Mouse (Mus musculus) forebrain, embryonic 12.5 days (tissue): ENCODE results near the gene Ift81. TPM values are rescaled to one million over a fixed set of nuclear protein-coding genes. Genes with fewer than 3 reads are reported as not detected.
A peak's percentile ranks its signal among the peaks of the same experiment; 100 is the strongest.

ENCODE experiments used
- ATAC-seq: fragments of 200-750 bp; cut with Nextera tagmentation; 2 replicates; pipeline ENCODE4 v1.8.0; 2017; ENCODE audit warnings: moderate TSS enrichment; ENCODE audit not compliant: low FRiP score
- H3K27ac ChIP-seq: fragments of 300-500 bp; sonication (generic); 2 replicates; pipeline ENCODE4 v1.5.1; 2016; ENCODE audit warnings: mild to moderate bottlenecking
- H3K27me3 ChIP-seq: fragments of 300-500 bp; sonication (generic); 2 replicates; pipeline ENCODE4 v1.6.1; 2016; ENCODE audit warnings: mild to moderate bottlenecking
- H3K36me3 ChIP-seq: fragments of 300-500 bp; sonication (generic); replicated peaks from 2 replicates; pipeline ENCODE4 v1.6.1; 2016; ENCODE audit warnings: mild to moderate bottlenecking
- H3K4me1 ChIP-seq: fragments of 300-500 bp; sonication (generic); 2 replicates; pipeline ENCODE4 v1.6.1; 2016
- H3K4me2 ChIP-seq: fragments of 300-500 bp; sonication (generic); 2 replicates; pipeline ENCODE4 v1.6.1; 2016; ENCODE audit warnings: mild to moderate bottlenecking, moderate library complexity
- H3K4me3 ChIP-seq: fragments of 300-500 bp; sonication (generic); replicated peaks from 2 replicates; pipeline ENCODE4 v1.5.1; 2016; ENCODE audit warnings: mild to moderate bottlenecking
- H3K9ac ChIP-seq: fragments of 300-500 bp; sonication (generic); 2 replicates; pipeline ENCODE4 v1.6.1; 2016; ENCODE audit warnings: mild to moderate bottlenecking
- H3K9me3 ChIP-seq: fragments of 300-500 bp; sonication (generic); 2 replicates; pipeline ENCODE4 v1.6.1; 2016
- WGBS: fragments of 180-500 bp; shearing (Covaris S2); methylation state at CpG from one replicate; pipeline ENCODE4 v1.1.7; 2016; 5-methylcytosine and 5-hydroxymethylcytosine counted together
- polyA plus RNA-seq: library from polyadenylated mRNA; unstranded; fragments of >200 nt; fragmentation: Nextera tagmentation; extraction: Ambion mirVana; gene quantifications from 2 replicates; pipeline ENCODE4 v1.2.1, GENCODE M21; 2016

Gene Ift81
- polyA plus RNA-seq, 1 experiment from 2014 or later, result 54.7 TPM

GRCm38 (mm10) chr5:122508861-122509306 lies 105.4 kb downstream of the Ift81 start:
- Histone ChIP-seq H3K4me2 (no peak overlapping the region), H3K36me3 (no peaks in the 10 kb centered on the region), H3K4me3 (no peak overlapping the region), H3K9ac (no peak overlapping the region), H3K9me3 (0 out of 2 replicates have a peak, but pooled peaks cover 3% of the 10 kb centered on the region), H3K4me1 (peaks cover 5% of the 10 kb centered on the region), H3K27ac (no peak overlapping the region), H3K27me3 (no peaks in the 10 kb centered on the region)
- no peak for ATAC-seq
- WGBS, result 85% methylated on average over 11 of the region's 11 CpGs

GRCm38 (mm10) chr5:122507396-122507795 lies 106.9 kb downstream of the Ift81 start:
- H3K27me3 ChIP-seq, result no peaks in the 10 kb centered on the region
- H3K4me2 ChIP-seq, result no peak overlapping the region
- H3K9ac ChIP-seq, result no peak overlapping the region
- no peak for ATAC-seq
- 0 out of 2 replicates have a peak, but pooled peaks cover 3% of the 10 kb centered on the region for H3K9me3 ChIP-seq
- H3K27ac ChIP-seq, result no peak overlapping the region
- no peak overlapping the region for H3K4me3 ChIP-seq
- peaks cover 12% of the 10 kb centered on the region for H3K4me1 ChIP-seq
- no peaks in the 10 kb centered on the region for H3K36me3 ChIP-seq

DNA sequence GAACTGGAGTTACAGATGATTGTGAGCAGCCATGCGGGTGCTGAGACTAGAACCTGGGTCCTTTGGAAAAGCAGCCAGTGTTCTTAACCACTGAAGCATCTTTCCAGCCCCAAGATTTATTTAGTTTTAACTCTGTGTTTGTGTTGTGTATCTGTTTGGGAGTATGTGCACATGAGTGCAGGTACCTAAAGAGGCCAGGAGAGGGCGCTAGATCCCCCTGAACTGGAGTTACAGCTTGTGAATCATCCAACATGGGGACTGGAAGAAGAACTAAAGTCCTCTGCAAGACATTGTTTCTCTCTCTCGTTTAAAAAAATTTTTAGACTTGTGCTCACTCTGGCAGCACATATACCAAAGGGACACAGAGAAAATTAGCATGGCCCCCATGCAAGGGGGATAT lies 107.9 kb downstream of the Ift81 start:
- no peak for ATAC-seq
- WGBS, result 88% methylated on average over 3 of the region's 3 CpGs
- H3K4me2 ChIP-seq, result no peak overlapping the region
- 0 out of 2 replicates have a peak, but pooled peaks cover 3% of the 10 kb centered on the region for H3K9me3 ChIP-seq
- no peak overlapping the region for H3K27ac ChIP-seq
- H3K4me3 ChIP-seq, result no peak overlapping the region
- H3K4me1 ChIP-seq, result peaks cover 12% of the 10 kb centered on the region
- H3K36me3 ChIP-seq, result no peaks in the 10 kb centered on the region
- H3K9ac ChIP-seq, result no peak overlapping the region
- H3K27me3 ChIP-seq, result no peaks in the 10 kb centered on the region

DNA sequence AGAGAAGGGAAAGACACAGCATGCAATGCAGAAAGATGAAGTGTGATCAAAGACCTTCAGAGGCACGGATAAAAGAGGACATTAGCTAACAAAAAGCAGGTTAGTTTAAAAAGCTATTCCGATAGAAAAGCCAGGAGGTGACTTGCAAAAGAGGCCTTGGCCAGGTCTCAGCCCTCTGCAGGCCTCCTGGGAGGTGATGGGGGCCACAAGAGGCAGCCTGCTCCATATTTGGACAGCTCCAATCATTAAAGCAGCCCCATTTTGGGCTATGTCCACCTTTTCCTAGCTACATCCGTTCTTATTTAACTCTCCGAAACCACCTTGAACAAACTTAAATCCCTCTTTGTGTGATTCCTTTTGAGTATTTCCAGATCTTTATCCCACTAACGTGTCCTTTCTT lies 108.8 kb downstream of the Ift81 start:
- H3K4me1 ChIP-seq, result peaks cover 12% of the 10 kb centered on the region
- H3K4me3 ChIP-seq, result no peak overlapping the region
- WGBS, result 85% methylated on average over 5 of the region's 5 CpGs

GRCm38 (mm10) chr5:122503760-122504119 lies 110.6 kb downstream of the Ift81 start:
- Histone ChIP-seq H3K4me2 (no peak overlapping the region), H3K27ac (no peak overlapping the region), H3K9ac (no peak overlapping the region), H3K4me3 (no peak overlapping the region), H3K36me3 (no peaks in the 10 kb centered on the region), H3K9me3 (0 out of 2 replicates have a peak, but pooled peaks cover 3% of the 10 kb centered on the region), H3K4me1 (peaks cover 28% of the 10 kb centered on the region), H3K27me3 (no peaks in the 10 kb centered on the region)
- no peak for ATAC-seq
- WGBS, result 18% methylated on average over 4 of the region's 4 CpGs

More for the DNA sequence above, 108.8 kb downstream of the Ift81 start:
- H3K9me3 ChIP-seq, result 0 out of 2 replicates have a peak, but pooled peaks cover 3% of the 10 kb centered on the region
- no peaks in the 10 kb centered on the region for H3K27me3 ChIP-seq
- no peak for ATAC-seq
- H3K27ac ChIP-seq, result no peak overlapping the region
- H3K36me3 ChIP-seq, result no peaks in the 10 kb centered on the region
- H3K9ac ChIP-seq, result no peak overlapping the region
- no peak overlapping the region for H3K4me2 ChIP-seq

GRCm38 (mm10) chr5:122503015-122503759 lies 111.1 kb downstream of the Ift81 start:
- Histone ChIP-seq H3K27ac (peak overlapping the region; percentile 100), H3K9ac (peak overlapping the region; percentile 77), H3K4me2 (peak overlapping the region; percentile 63), H3K4me3 (peak overlapping the region; percentile 97), H3K27me3 (no peaks in the 10 kb centered on the region), H3K4me1 (peaks cover 31% of the 10 kb centered on the region), H3K9me3 (0 out of 2 replicates have a peak, but pooled peaks cover 3% of the 10 kb centered on the region), H3K36me3 (no peaks in the 10 kb centered on the region; the same call in 1 of the 2 replicates)
- ATAC-seq, result 0 out of 2 replicates have a peak, but pooled peaks have one; percentile 3
- WGBS, result 30% methylated on average over 15 of the region's 15 CpGs

- Histone ChIP-seq H3K36me3 (no peaks in the 10 kb centered on the region; the same call in 1 of the 2 replicates), H3K27me3 (no peaks in the 10 kb centered on the region), H3K9me3 (0 out of 2 replicates have a peak, but pooled peaks cover 3% of the 10 kb centered on the region), H3K4me3 (peak within 1 kb of the TSS; percentile 97), H3K27ac (peak within 1 kb of the TSS; percentile 100), H3K4me1 (peaks cover 38% of the 10 kb centered on the region), H3K4me2 (peak within 1 kb of the TSS; percentile 63), H3K9ac (peak within 1 kb of the TSS; percentile 100)
- under 1% methylated on average over 74 of the region's 113 CpGs for WGBS
- peak; percentile 92 for ATAC-seq
Measured at GRCm38 (mm10) chr5:122502077-122502941, 112.0 kb downstream of the Ift81 start, which contains the start of gene Atp2a2. Gene Atp2a2, minus strand, starts transcription at chr5:122502225.

- H3K4me2 ChIP-seq, result peak overlapping the region; percentile 53
- no peaks in the 10 kb centered on the region for H3K27me3 ChIP-seq
- peak overlapping the region; percentile 100 for H3K9ac ChIP-seq
- peak overlapping the region; percentile 97 for H3K4me3 ChIP-seq
- 0 out of 2 replicates have a peak, but pooled peaks cover under 1% of the 10 kb centered on the region for H3K9me3 ChIP-seq
- peak overlapping the region; percentile 100 for H3K27ac ChIP-seq
- WGBS, result 1% methylated on average over 91 of the region's 113 CpGs
- H3K36me3 ChIP-seq, result peaks cover 7% of the 10 kb centered on the region; the same call in 1 of the 2 replicates
- ATAC-seq, result peak; percentile 45
- peaks cover 42% of the 10 kb centered on the region for H3K4me1 ChIP-seq
Measured at GRCm38 (mm10) chr5:122501101-122502076, 112.9 kb downstream of the Ift81 start.

DNA sequence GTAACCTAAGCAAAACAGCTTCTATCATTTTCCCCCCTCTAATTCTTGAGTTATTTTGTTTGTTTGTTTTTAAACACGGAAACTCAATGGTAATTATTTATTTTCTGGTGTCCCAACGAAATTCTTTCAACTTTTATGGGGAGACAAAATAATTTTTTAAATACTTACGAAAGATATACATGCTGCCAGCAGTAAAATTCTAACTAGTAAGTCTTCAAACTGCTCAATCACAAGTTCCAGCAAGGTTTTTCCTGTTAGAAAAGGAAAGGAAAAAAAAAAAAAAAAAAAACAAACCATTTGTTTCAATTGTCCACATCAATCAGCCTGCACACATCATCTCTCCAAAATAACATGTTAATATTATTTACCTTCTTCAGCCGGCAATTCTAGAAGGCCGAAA lies 113.8 kb downstream of the Ift81 start:
- ATAC-seq, result no peak
- 38% methylated on average over 5 of the region's 5 CpGs for WGBS
- peak overlapping the region; percentile 100 for H3K9ac ChIP-seq

More for the DNA sequence above, 113.8 kb downstream of the Ift81 start:
- no peaks in the 10 kb centered on the region for H3K27me3 ChIP-seq
- peaks cover 42% of the 10 kb centered on the region for H3K4me1 ChIP-seq
- peaks cover 7% of the 10 kb centered on the region for H3K36me3 ChIP-seq
- no peak overlapping the region for H3K27ac ChIP-seq
- peak overlapping the region; percentile 97 for H3K4me3 ChIP-seq
- H3K4me2 ChIP-seq, result peak overlapping the region; percentile 53
- H3K9me3 ChIP-seq, result no peaks in the 10 kb centered on the region
